Mouse (Mus musculus) forebrain, embryonic 15.5 days (tissue): ENCODE data around the gene Cttn. TPM values are rescaled to one million over a fixed set of nuclear protein-coding genes. Genes with fewer than 3 reads are reported as not detected.

Experiments used
- ATAC-seq: fragments of 200-750 bp; cut with Nextera tagmentation; replicated peaks from 2 replicates; pipeline ENCODE4 v1.8.0; 2017; ENCODE audit warnings: mild to moderate bottlenecking, moderate TSS enrichment, moderate library complexity
- H3K27ac ChIP-seq: fragments of 300-500 bp; sonication (generic); replicated peaks from 2 replicates; pipeline ENCODE4 v1.5.1; 2015; ENCODE audit warnings: mild to moderate bottlenecking, inconsistent platforms
- H3K27me3 ChIP-seq: fragments of 300-500 bp; sonication (generic); 2 replicates; pipeline ENCODE4 v1.6.1; 2015; ENCODE audit warnings: inconsistent platforms
- H3K36me3 ChIP-seq: fragments of 300-500 bp; sonication (generic); 2 replicates; pipeline ENCODE4 v1.6.1; 2015; ENCODE audit warnings: mild to moderate bottlenecking, inconsistent platforms
- H3K4me1 ChIP-seq: fragments of 300-500 bp; sonication (generic); 2 replicates; pipeline ENCODE4 v1.6.1; 2015; ENCODE audit warnings: inconsistent platforms
- H3K4me2 ChIP-seq: fragments of 300-500 bp; sonication (generic); replicated peaks from 2 replicates; pipeline ENCODE4 v1.6.1; 2015; ENCODE audit warnings: mild to moderate bottlenecking, inconsistent platforms
- H3K4me3 ChIP-seq: fragments of 300-500 bp; sonication (generic); 2 replicates; pipeline ENCODE4 v1.5.1; 2015; ENCODE audit warnings: mild to moderate bottlenecking, inconsistent platforms
- H3K9ac ChIP-seq: fragments of 300-500 bp; sonication (generic); replicated peaks from 2 replicates; pipeline ENCODE4 v1.6.1; 2015; ENCODE audit warnings: mild to moderate bottlenecking, inconsistent platforms
- H3K9me3 ChIP-seq: fragments of 300-500 bp; sonication (generic); 2 replicates; pipeline ENCODE4 v1.6.1; 2016; ENCODE audit warnings: inconsistent platforms
- WGBS: fragments of 180-500 bp; shearing (Covaris S2); methylation state at CpG from one replicate; pipeline ENCODE4 v1.1.7; 2015; ENCODE audit warnings: mixed read lengths; 5-methylcytosine and 5-hydroxymethylcytosine counted together
- polyA plus RNA-seq: library from polyadenylated mRNA; unstranded; fragments of >200 nt; fragmentation: Nextera tagmentation; extraction: Ambion mirVana; gene quantifications from 2 replicates; pipeline ENCODE4 v1.2.1, GENCODE M21; 2015

Cttn gene
- polyA plus RNA-seq, 1 experiment from 2014 or later: 171 TPM

DNA sequence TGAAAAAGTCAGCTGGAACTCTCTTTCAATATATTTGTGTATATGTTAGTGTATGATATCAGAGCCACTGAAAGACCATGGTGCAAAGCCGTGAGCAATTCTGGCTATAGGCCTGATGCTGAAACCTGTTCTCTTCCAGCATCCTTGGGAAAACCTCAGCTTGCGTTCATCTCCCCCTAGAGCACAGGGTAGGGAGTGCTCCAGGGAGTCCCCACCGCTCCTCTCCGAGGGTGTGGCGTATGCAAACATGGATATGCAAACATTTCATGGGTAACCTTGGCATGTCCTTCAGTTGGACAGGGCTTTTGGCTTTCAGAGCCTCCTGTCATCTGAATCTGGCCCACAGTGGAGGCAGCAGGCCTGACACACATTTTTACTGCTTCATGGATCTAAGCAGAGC lies 56.2 kb downstream of the Cttn start:
- Histone ChIP-seq H3K4me2 (no peak overlapping the region), H3K4me3 (no peak overlapping the region), H3K4me1 (peaks cover 30% of the 10 kb centered on the region), H3K9ac (no peak overlapping the region), H3K27ac (no peak overlapping the region), H3K9me3 (no peaks in the 10 kb centered on the region), H3K36me3 (peaks cover 15% of the 10 kb centered on the region; the same call in 1 of the 2 replicates), H3K27me3 (no peaks in the 10 kb centered on the region)
- no peak for ATAC-seq
- 78% methylated on average over 5 of the region's 5 CpGs for WGBS

DNA sequence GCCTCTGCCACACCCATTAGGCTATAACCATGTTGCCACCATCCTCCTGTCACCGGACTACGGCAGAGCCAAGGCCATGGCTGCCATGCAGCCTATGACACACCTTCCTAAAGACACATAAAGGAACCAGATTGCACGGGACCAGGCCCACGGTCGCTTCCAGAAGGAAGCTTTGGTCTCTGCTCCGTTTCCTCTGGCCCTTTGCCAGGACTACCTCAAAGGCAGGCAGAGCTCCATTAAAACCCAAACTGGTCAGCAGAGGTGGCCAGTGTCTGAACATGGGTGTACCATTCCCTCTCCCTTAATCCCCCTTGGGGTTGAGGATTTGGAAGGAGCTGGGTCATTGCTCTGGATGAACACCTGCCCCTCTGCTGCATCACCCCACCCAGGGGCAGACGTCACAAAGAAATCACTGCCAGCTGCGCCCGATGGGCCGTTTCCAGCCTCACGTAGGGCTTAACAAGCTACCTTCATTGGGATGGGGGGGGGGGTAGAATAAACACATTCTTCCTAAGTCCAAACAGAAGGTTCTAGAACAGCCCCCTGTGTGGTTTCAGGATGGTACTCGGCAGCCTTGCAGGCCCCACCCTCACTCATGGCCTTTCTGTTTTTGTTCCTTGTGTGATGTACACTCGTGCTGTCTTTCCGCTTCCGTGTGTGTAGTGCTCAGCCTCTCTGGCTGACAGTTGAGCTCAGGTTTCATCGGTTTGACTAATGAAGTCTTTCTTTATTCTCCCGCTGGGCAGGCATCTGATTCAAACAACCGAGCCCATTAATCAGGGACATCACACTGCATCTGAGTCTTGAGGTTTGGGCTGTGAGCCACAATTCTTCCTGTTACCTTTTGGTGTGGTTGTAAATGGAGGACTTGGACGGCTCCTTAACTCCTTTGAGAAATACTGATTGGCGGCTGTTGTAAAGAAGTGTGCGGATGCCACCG lies 58.6 kb downstream of the Cttn start:
- Histone ChIP-seq H3K9ac (no peak overlapping the region), H3K27me3 (no peaks in the 10 kb centered on the region), H3K9me3 (no peaks in the 10 kb centered on the region), H3K27ac (no peak overlapping the region), H3K4me3 (no peak overlapping the region), H3K36me3 (peaks cover 16% of the 10 kb centered on the region; the same call in 1 of the 2 replicates), H3K4me1 (peaks cover 16% of the 10 kb centered on the region), H3K4me2 (no peak overlapping the region)
- 37% methylated on average over 22 of the region's 22 CpGs for WGBS
- ATAC-seq: no peak

DNA sequence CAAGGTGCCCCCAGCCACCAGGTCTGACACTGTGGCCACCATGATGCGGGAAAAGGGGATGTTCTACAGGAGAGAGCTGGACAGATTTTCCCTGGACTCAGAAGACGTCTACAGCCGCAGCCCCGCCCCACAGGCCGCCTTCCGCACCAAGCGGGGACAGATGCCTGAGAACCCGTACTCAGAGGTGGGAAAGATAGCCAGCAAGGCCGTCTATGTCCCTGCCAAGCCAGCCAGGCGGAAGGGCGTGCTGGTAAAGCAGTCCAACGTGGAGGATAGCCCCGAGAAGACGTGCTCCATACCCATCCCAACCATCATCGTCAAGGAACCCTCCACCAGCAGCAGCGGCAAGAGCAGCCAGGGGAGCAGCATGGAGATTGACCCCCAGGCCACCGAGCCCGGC lies 61.1 kb downstream of the Cttn start:
- H3K36me3 ChIP-seq: peaks cover 16% of the 10 kb centered on the region; the same call in 1 of the 2 replicates
- 84% methylated on average over 18 of the region's 18 CpGs for WGBS
- no peak overlapping the region for H3K9ac ChIP-seq
- no peaks in the 10 kb centered on the region for H3K9me3 ChIP-seq
- no peak for ATAC-seq
- no peak overlapping the region for H3K4me3 ChIP-seq
- H3K4me1 ChIP-seq: peaks cover 10% of the 10 kb centered on the region
- no peak overlapping the region for H3K27ac ChIP-seq
- H3K27me3 ChIP-seq: no peaks in the 10 kb centered on the region
- H3K4me2 ChIP-seq: no peak overlapping the region

DNA sequence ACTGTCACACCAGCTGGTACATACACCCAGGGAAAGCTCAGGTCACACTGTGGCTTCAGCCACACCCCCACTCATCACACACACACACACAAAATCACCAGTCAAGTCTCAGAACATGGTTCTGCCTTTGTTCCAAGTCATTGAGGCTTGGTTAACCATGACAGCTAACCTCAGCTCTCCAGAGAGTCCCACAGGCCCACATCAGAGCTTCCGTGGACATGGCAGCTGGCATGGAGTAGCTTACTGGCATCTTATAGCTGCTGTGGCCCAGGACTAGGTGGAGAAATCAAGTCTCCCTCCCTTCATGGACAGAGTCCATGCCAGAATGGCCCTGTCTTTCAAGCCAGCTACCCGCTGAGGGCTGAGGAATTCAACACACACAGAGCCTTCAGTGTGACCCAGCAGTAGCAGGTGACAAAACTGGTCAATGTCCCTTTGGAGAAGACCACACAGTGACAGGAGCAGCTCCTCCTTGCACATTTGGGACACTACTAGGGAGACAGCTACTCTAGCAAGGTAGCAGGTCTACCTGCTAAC lies 62.3 kb downstream of the Cttn start:
- H3K4me3 ChIP-seq: no peak overlapping the region
- ATAC-seq: no peak
- no peak overlapping the region for H3K4me2 ChIP-seq
- H3K27ac ChIP-seq: no peak overlapping the region
- WGBS: 85% methylated on average over 2 of the region's 2 CpGs
- peaks cover 16% of the 10 kb centered on the region; the same call in 1 of the 2 replicates for H3K36me3 ChIP-seq
- H3K4me1 ChIP-seq: peaks cover 10% of the 10 kb centered on the region
- no peaks in the 10 kb centered on the region for H3K27me3 ChIP-seq
- no peaks in the 10 kb centered on the region for H3K9me3 ChIP-seq
- H3K9ac ChIP-seq: no peak overlapping the region

DNA sequence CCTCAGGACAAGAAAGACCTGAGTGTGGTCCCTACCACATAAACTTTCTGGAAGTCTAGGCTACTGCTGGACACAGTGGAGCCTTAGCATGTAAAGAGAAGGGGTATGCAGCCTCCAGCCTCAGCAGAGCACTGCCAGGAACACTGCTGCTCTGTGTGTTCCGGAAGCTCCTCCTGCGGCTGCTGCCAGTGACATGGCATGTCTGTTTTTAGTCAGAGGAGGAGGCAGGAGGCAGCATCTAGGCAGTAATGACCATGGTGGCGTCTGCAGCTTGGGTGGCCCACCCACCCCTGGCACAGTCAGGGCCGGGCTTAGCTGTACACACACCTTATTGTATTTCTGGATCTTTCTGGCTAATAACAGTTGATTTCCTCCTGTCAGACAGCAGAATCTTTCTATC lies 63.1 kb downstream of the Cttn start:
- WGBS: 63% methylated on average over 4 of the region's 4 CpGs
- H3K9ac ChIP-seq: no peak overlapping the region
- H3K4me3 ChIP-seq: no peak overlapping the region
- H3K9me3 ChIP-seq: no peaks in the 10 kb centered on the region
- no peak overlapping the region for H3K4me2 ChIP-seq
- peaks cover 10% of the 10 kb centered on the region for H3K4me1 ChIP-seq
- no peak for ATAC-seq
- no peaks in the 10 kb centered on the region for H3K27me3 ChIP-seq
- H3K36me3 ChIP-seq: peaks cover 16% of the 10 kb centered on the region; the same call in 1 of the 2 replicates
- no peak overlapping the region for H3K27ac ChIP-seq

DNA sequence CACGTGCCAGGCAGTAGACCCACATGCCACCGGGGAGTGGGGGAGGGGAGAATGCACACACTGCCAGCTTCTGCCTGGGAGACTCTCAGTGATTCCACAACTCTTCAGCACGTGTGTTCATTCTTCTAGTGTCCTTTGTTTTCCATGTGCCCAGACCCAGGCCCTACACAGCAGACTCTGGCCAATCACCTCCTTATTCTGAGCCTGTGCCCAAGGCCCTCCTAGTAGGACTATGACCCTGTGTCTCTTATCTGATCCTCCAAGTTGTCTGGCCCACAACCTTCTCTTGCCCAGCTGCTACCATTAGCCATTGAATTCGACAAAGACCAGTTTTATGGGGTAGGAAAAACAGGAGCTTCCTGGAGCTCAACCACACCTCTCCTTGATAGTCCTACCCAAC lies 68.3 kb downstream of the Cttn start:
- H3K36me3 ChIP-seq: no peaks in the 10 kb centered on the region
- no peak overlapping the region for H3K4me3 ChIP-seq
- no peak overlapping the region for H3K9ac ChIP-seq
- WGBS: 69% methylated on average over 4 of the region's 4 CpGs
- no peak overlapping the region for H3K4me2 ChIP-seq
- no peaks in the 10 kb centered on the region for H3K27me3 ChIP-seq
- ATAC-seq: no peak
- no peaks in the 10 kb centered on the region for H3K4me1 ChIP-seq
- H3K27ac ChIP-seq: no peak overlapping the region
- H3K9me3 ChIP-seq: no peaks in the 10 kb centered on the region

DNA sequence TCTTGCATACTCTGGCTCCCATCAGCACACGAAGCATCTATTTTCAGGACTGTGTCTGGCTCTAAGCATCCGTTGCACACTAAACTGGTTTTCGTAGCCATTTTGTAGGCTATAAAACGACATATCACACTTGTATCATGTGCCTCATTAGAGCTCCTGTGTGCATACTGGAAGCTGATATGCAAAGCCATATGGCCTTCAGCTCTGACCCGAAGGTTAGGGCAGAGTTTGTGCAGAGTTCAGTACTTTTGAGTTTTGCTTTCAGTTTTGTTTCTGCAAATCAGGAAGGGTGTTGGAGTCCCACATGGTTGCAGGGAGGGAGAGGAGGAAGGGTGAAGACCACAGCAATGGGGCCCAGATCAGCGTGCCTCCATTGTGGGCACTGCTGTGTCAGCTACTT lies 79.1 kb downstream of the Cttn start:
- Histone ChIP-seq H3K9me3 (no peaks in the 10 kb centered on the region), H3K27ac (no peak overlapping the region), H3K27me3 (no peaks in the 10 kb centered on the region), H3K4me1 (no peaks in the 10 kb centered on the region), H3K36me3 (no peaks in the 10 kb centered on the region), H3K4me3 (no peak overlapping the region), H3K4me2 (no peak overlapping the region), H3K9ac (no peak overlapping the region)
- 86% methylated on average over 6 of the region's 6 CpGs for WGBS
- no peak for ATAC-seq

DNA sequence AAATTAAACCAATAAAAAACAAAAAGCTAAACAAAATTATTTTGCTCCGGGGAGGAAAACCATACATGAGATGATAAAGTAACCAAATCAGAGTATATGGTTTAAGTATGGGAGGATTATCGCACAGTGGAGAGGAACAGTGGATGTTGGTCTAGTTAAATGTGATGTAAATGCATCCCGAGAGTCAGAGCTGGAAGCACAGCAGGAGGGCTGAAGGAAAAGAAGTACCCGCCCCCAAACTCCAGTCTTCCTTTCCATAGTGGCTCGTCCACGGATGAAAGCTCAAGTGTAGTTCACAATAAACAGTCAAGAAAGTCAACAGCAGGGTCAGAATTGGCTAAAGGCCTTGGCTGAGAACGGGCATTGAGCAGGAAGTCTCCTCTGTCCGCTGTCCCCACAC lies 80.1 kb downstream of the Cttn start:
- Histone ChIP-seq H3K27me3 (no peaks in the 10 kb centered on the region), H3K9me3 (no peaks in the 10 kb centered on the region), H3K27ac (no peak overlapping the region), H3K4me3 (no peak overlapping the region), H3K36me3 (no peaks in the 10 kb centered on the region), H3K9ac (no peak overlapping the region), H3K4me2 (no peak overlapping the region), H3K4me1 (no peaks in the 10 kb centered on the region)
- 46% methylated on average over 8 of the region's 8 CpGs for WGBS
- ATAC-seq: no peak

DNA sequence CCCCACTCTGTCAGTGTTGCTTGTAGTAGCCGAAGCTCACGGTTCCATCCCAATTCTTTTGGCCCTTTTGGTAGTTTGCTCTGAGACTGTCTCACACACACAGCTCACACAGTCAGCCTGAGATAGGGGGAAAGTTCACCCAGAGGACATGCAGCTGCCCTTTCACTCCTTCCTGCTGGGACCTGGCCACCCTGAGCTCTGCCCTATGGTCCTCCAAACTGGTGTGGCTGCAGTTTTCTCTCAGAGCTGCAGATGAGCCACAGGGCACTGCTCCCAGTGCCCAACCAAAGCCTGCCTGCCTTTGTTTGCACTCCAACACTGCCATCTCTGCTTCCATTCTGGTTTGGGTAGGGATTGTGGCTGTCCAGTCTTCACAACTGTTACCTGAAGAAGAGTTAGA lies 81.1 kb downstream of the Cttn start:
- H3K36me3 ChIP-seq: no peaks in the 10 kb centered on the region
- no peaks in the 10 kb centered on the region for H3K4me1 ChIP-seq
- WGBS: 81% methylated on average over 2 of the region's 2 CpGs
- ATAC-seq: no peak
- no peak overlapping the region for H3K27ac ChIP-seq
- no peaks in the 10 kb centered on the region for H3K9me3 ChIP-seq
- H3K9ac ChIP-seq: no peak overlapping the region
- H3K4me3 ChIP-seq: no peak overlapping the region
- H3K4me2 ChIP-seq: no peak overlapping the region
- no peaks in the 10 kb centered on the region for H3K27me3 ChIP-seq

DNA sequence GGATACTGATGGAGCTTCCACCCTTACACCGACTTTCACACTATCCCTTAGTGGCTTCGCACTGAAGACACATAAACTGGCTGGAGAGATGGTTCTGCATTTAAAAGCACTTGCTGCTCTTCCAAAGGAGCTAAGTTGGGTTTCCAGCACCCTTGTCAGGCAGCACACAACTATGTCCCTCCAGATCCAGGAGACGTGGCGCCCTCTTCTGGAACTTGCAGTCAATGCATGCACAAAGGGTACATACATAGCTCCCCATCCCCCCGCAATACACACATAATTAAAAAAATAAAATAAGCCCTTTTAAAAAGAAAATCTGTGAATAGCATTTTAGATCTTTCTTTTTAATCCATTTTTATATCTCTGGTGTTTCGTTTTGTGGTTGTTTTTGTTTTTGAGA lies 83.3 kb downstream of the Cttn start:
- Histone ChIP-seq H3K4me1 (no peaks in the 10 kb centered on the region), H3K27me3 (no peaks in the 10 kb centered on the region), H3K9me3 (no peaks in the 10 kb centered on the region), H3K4me3 (no peak overlapping the region), H3K36me3 (no peaks in the 10 kb centered on the region), H3K9ac (no peak overlapping the region), H3K27ac (no peak overlapping the region), H3K4me2 (no peak overlapping the region)
- 95% methylated on average over 6 of the region's 6 CpGs for WGBS
- ATAC-seq: no peak
